Mouse (Mus musculus): ENCODE data around the gene Ern1. TPM values are rescaled to one million over a fixed set of nuclear protein-coding genes. Genes with fewer than 3 reads are reported as not detected.
"Not testable (repeated sequence)": the region's sequence is repeated elsewhere in the genome, so short reads cannot be mapped to it uniquely, and the experiment has no call there.

Gene Ern1
- total RNA-seq, 2 experiments from 2014 or later: 9.9 to 10.9 TPM

GRCm38 (mm10) chr11:106504129-106504528, 16.5 kb upstream of the Ern1 start:
- DNase-seq: no peak
- intact Hi-C loops (cut with DNase I): loop anchor here (5.0 kb wide), 1 partner anchor 243 kb away; no protein-coding TSS in a partner anchor

- no peak for DNase-seq
- intact Hi-C loops (cut with DNase I): loop anchor here (5.0 kb wide), 1 partner anchor 244 kb away; no protein-coding TSS in a partner anchor
Observed at GRCm38 (mm10) chr11:106503425-106503717, 15.7 kb upstream of the Ern1 start.

- intact Hi-C loops (cut with DNase I): loop anchor here (5.0 kb wide), 1 partner anchor 244 kb away; no protein-coding TSS in a partner anchor
- no peak for DNase-seq
Observed at GRCm38 (mm10) chr11:106502631-106503424, 15.2 kb upstream of the Ern1 start.

GRCm38 (mm10) chr11:106502159-106502505, 14.5 kb upstream of the Ern1 start:
- intact Hi-C loops (cut with DNase I): loop anchor here (5.0 kb wide), 1 partner anchor 245 kb away; no protein-coding TSS in a partner anchor
- no peak for DNase-seq

- intact Hi-C loops (cut with DNase I): loop anchor here (5.0 kb wide), 1 partner anchor 246 kb away; no protein-coding TSS in a partner anchor
- DNase-seq: peak; percentile 66 to 79
Observed at GRCm38 (mm10) chr11:106501308-106502158, 13.9 kb upstream of the Ern1 start.

- intact Hi-C loops (cut with DNase I): loop anchor here (5.0 kb wide), 1 partner anchor 247 kb away; no protein-coding TSS in a partner anchor
- peak; percentile 89 to 92 for DNase-seq
Observed at GRCm38 (mm10) chr11:106500393-106501307, 13.0 kb upstream of the Ern1 start.

GRCm38 (mm10) chr11:106498739-106499379, 11.2 kb upstream of the Ern1 start:
- DNase-seq: no peak
- intact Hi-C loops (cut with DNase I): no loop called here

GRCm38 (mm10) chr11:106497926-106498325, 10.3 kb upstream of the Ern1 start:
- intact Hi-C loops (cut with DNase I): no loop called here
- DNase-seq: no peak

- intact Hi-C loops (cut with DNase I); DNase-seq: not testable (repeated sequence)
Observed at GRCm38 (mm10) chr11:106497009-106497408, 9.4 kb upstream of the Ern1 start.

- intact Hi-C loops (cut with DNase I): no loop called here
- no peak for DNase-seq
Observed at GRCm38 (mm10) chr11:106492984-106493669, 5.5 kb upstream of the Ern1 start.

- peak; percentile 52 to 73 for DNase-seq
- intact Hi-C loops (cut with DNase I): loop anchor here (1.0 kb wide), 1 partner anchor 73 kb away; no protein-coding TSS in a partner anchor
Observed at GRCm38 (mm10) chr11:106491393-106491792, 3.7 kb upstream of the Ern1 start.

GRCm38 (mm10) chr11:106490600-106490999, 2.9 kb upstream of the Ern1 start:
- intact Hi-C loops (cut with DNase I): not testable (repeated sequence)

GRCm38 (mm10) chr11:106490057-106490456, 2.4 kb upstream of the Ern1 start:
- DNase-seq: no peak

More at GRCm38 (mm10) chr11:106490600-106490999, 2.9 kb upstream of the Ern1 start:
- DNase-seq: not testable (repeated sequence)

GRCm38 (mm10) chr11:106489036-106489693, 1.5 kb upstream of the Ern1 start:
- intact Hi-C loops (cut with DNase I): no loop called here
- DNase-seq: no peak

More at GRCm38 (mm10) chr11:106490057-106490456, 2.4 kb upstream of the Ern1 start:
- intact Hi-C loops (cut with DNase I): no loop called here

- intact Hi-C loops (cut with DNase I): no loop called here
- no peak for DNase-seq
Observed at GRCm38 (mm10) chr11:106488126-106488561, 492 bp upstream of the Ern1 start.

- intact Hi-C loops (cut with DNase I): no loop called here
- peak; percentile 75 to 76 for DNase-seq
Observed at GRCm38 (mm10) chr11:106486866-106487732, 553 bp downstream of the Ern1 start.
